Mouse (Mus musculus): ENCODE results near the gene Rhot2. TPM values are rescaled to one million over a fixed set of nuclear protein-coding genes. Genes with fewer than 3 reads are reported as not detected.

Rhot2 gene
- polyA plus RNA-seq, 1 experiment from 2014 or later: 9.1 TPM

DNA sequence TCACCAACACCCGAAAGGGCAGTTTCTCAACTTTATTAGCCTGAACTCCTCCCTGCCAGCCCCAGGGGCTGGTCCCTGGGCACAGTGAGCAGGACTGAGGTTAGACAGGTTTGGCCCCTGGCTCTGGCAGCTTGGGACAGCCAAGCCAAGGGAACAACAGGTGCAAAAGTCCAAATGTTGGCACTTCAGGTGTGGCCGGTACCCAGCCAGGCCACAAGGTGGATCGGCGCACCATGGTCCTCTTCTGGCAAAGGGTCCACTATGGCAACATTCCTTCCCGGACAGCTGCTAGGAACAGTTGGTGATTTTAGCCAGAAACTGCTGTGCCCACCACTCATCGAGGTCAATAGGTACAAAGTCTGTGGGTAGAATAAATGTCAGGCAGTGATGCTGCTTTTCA lies 19.0 kb upstream of the Rhot2 start:
- ATAC-seq (replicated peaks; ENCODE audit: low FRiP score) (no peak), DNase-seq (ENCODE audit: low spot score) (no peak)
- H3K27ac ChIP-seq (ENCODE audit: low read depth, low read length): no peak overlapping the region
- H3K4me3 ChIP-seq (ENCODE audit: low read depth, low read length): no peak overlapping the region
- peaks cover 23% of the 10 kb centered on the region for H3K4me1 ChIP-seq (replicated peaks; ENCODE audit: control insufficient read depth, insufficient read depth, low read length)
- no peak overlapping the region for H3K9ac ChIP-seq (ENCODE audit: low read length)
- 96% methylated on average over 6 of the region's 6 CpGs for WGBS
- no peaks in the 10 kb centered on the region for H3K36me3 ChIP-seq (ENCODE audit: control insufficient read depth, insufficient read depth, low read length)
- H3K9me3 ChIP-seq (ENCODE audit: control insufficient read depth, low read length): no peaks in the 10 kb centered on the region
- H3K4me2 ChIP-seq (ENCODE audit: low read depth, low read length, severe bottlenecking): no peak overlapping the region
- H3K27me3 ChIP-seq (ENCODE audit: control insufficient read depth, insufficient read depth, low read length): no peaks in the 10 kb centered on the region

DNA sequence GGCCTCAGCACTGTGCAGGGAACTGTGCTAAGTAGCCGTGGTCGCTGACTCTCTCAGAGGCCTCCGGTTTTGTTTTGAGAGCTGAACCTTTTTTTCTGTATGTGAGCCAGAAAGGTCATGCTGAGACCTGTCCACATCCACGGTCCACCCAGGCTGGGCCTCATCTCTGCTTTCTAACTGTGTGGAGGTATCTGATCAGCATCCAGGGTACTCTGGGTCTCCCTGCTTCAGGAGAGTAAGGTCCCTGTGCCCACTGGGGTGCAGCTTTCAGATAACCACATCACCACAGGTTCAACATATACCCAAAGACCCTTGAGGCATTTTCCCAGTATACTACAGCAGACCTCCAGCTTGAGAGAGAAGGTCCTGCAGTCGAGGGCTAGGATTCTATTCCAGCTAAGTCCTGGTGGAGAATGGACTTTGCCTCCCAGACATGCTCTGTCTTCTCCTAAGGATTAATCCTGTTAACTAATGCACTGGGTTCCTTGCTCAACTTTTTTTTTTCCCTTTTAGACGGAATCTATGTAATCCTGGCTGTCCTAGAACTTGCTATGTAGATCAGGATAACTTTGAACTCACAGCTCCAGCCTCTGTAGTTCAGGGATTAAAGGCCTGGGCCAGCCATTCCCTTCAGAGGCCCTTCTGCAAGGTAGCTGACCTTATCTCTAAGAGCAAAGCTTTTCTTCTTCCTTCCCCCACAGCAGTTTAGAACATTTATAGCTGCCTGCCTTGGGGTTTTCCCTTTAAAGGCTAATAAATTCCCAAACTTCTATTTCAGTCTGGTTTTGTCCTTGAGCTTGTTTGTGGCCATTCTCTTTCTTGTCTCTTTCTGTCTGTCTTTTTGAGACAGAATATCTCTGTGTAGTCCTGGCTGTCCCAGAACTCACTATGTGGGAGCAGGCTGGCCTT lies 17.3 kb upstream of the Rhot2 start:
- no peak for DNase-seq (ENCODE audit: low spot score)
- Histone ChIP-seq H3K27ac (ENCODE audit: low read depth, low read length) (peak overlapping the region; percentile 76; the same call in 1 of the 2 replicates), H3K4me2 (ENCODE audit: low read depth, low read length, severe bottlenecking) (peak overlapping the region; percentile 92), H3K9ac (ENCODE audit: low read length) (peak overlapping the region; percentile 84), H3K36me3 (ENCODE audit: control insufficient read depth, insufficient read depth, low read length) (no peaks in the 10 kb centered on the region), H3K9me3 (ENCODE audit: control insufficient read depth, low read length) (no peaks in the 10 kb centered on the region), H3K4me3 (ENCODE audit: low read depth, low read length) (peak overlapping the region; percentile 64), H3K4me1 (replicated peaks; ENCODE audit: control insufficient read depth, insufficient read depth, low read length) (peaks cover 14% of the 10 kb centered on the region), H3K27me3 (ENCODE audit: control insufficient read depth, insufficient read depth, low read length) (no peaks in the 10 kb centered on the region)
- ATAC-seq (replicated peaks; ENCODE audit: low FRiP score): peak; percentile 49; the same call in 1 of the 2 replicates
- 10% methylated on average over 6 of the region's 6 CpGs for WGBS

DNA sequence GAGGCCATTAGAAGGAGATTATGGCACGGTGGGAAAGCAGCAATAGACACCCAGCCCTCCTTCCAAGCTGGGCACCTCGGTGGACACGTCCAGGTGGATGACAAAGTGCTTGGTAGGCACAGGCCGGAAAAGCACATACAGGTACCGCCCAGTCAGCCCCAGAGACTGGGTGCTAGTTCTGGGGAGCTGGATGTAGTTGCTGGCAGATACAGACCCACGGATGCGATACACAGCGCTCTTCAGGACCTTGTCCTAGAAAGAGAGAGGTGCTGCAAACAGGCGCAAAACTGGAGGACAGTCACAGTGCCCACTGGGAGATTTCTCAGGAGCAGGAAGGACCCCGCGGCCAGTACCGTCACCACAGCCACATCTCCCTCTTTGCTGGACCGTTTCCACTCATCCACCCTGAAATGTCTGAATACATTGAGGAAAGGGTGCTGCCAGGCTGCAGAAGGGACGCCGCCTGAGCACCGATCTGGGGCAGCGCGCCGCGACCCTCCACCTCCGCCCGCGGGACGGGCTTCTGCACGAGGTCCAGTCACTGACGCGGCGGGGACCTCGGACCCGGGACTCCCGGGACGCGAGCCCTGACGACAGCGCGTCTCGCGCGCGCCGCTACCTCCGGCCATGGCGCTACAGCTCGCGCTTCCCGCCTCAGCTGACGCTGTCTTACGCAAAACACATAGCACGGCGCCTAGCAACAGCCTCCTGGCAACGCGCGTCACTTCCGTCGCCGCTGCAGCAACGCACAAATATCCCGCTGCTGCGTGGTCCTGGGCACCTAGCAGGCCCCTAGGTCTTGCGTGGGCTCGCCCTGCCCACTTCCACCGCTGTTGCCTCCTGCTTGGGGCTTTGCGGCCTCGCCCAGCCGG lies 16.4 kb upstream of the Rhot2 start, which contains the start of gene Wdr90:
Gene Wdr90 (minus strand): TSS at position 670 of the 872 bp plus-strand sequence.
- no peaks in the 10 kb centered on the region for H3K27me3 ChIP-seq (ENCODE audit: control insufficient read depth, insufficient read depth, low read length)
- no peaks in the 10 kb centered on the region for H3K36me3 ChIP-seq (ENCODE audit: control insufficient read depth, insufficient read depth, low read length)
- peak within 1 kb of the TSS; percentile 92 for H3K4me2 ChIP-seq (ENCODE audit: low read depth, low read length, severe bottlenecking)
- WGBS: 4% methylated on average over 65 of the region's 65 CpGs
- H3K4me1 ChIP-seq (replicated peaks; ENCODE audit: control insufficient read depth, insufficient read depth, low read length): peaks cover 14% of the 10 kb centered on the region
- no peaks in the 10 kb centered on the region for H3K9me3 ChIP-seq (ENCODE audit: control insufficient read depth, low read length)
- peak within 1 kb of the TSS; percentile 64 for H3K4me3 ChIP-seq (ENCODE audit: low read depth, low read length)
- H3K27ac ChIP-seq (ENCODE audit: low read depth, low read length): peak within 1 kb of the TSS; percentile 76
- ATAC-seq (replicated peaks; ENCODE audit: low FRiP score): peak; percentile 96
- DNase-seq (ENCODE audit: low spot score): peak; percentile 93
- peak within 1 kb of the TSS; percentile 84 for H3K9ac ChIP-seq (ENCODE audit: low read length)

DNA sequence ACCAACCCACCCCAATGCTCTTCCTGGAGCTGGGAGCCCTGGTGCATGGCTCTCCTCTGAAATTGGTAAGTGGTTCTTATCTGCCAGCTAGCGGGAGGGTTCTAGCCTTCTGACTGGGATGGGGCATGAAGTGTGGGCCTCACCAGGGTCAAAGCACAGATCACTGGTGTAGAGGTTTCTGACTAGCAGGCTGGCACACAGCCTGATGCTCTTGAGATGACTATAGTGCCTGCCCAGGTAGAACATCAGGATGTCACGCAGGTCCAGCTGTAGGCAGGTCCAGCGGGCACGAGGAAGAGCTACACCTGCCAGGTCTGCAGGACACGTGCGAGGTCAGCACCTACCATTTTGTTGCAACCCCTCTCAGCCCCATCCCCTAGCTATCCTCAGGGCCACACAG lies 15.6 kb upstream of the Rhot2 start:
- H3K27ac ChIP-seq (ENCODE audit: low read depth, low read length): no peak overlapping the region
- peak overlapping the region; percentile 92 for H3K4me2 ChIP-seq (ENCODE audit: low read depth, low read length, severe bottlenecking)
- no peaks in the 10 kb centered on the region for H3K9me3 ChIP-seq (ENCODE audit: control insufficient read depth, low read length)
- WGBS: 94% methylated on average over 6 of the region's 6 CpGs
- peak overlapping the region; percentile 84 for H3K9ac ChIP-seq (ENCODE audit: low read length)
- H3K4me1 ChIP-seq (replicated peaks; ENCODE audit: control insufficient read depth, insufficient read depth, low read length): peaks cover 14% of the 10 kb centered on the region
- DNase-seq (ENCODE audit: low spot score): no peak
- no peak for ATAC-seq (replicated peaks; ENCODE audit: low FRiP score)
- H3K27me3 ChIP-seq (ENCODE audit: control insufficient read depth, insufficient read depth, low read length): no peaks in the 10 kb centered on the region
- H3K36me3 ChIP-seq (ENCODE audit: control insufficient read depth, insufficient read depth, low read length): no peaks in the 10 kb centered on the region
- peak overlapping the region; percentile 64 for H3K4me3 ChIP-seq (ENCODE audit: low read depth, low read length)

DNA sequence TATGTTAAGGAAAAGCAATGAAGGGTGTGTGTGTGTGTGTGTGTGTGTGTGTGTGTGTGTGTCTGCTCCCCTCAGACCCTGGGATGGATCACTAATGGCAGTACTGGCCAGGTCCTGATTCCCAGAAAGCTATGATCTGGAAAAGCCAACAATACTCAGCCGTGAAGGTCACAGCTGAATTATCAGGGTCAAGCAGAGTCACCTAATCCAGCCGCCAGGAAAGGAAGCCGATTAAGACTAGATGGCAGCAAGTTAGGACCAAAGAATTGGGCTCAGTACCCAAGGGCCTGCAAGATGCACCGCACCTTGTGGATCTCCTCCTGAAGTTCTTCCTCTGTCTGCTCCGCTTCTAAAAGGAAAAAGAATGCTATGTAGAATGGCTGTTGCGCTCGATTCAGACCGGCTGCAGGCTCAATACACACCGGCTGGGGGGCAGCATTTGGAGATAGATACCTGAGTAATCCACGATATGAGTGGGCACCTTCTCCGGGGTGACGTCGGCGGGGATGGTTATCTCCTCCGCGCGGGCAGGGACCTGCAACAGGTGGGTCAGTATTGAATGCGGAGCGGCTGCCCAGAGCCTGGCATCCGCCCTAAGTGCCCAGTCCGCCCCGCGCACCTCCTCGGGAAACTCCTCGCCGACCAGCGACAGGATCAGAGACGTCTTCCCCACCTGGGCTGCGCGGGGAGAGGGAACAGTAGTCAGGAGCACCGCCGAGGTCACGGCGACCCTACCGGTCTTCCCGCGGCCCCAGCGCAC lies 835 bp downstream of the Rhot2 start:
- Histone ChIP-seq H3K36me3 (ENCODE audit: control insufficient read depth, insufficient read depth, low read length) (peaks cover 22% of the 10 kb centered on the region), H3K4me2 (ENCODE audit: low read depth, low read length, severe bottlenecking) (peak overlapping the region; percentile 97), H3K9ac (ENCODE audit: low read length) (peak overlapping the region; percentile 84), H3K27ac (ENCODE audit: low read depth, low read length) (peak overlapping the region; percentile 25; the same call in 1 of the 2 replicates), H3K4me1 (replicated peaks; ENCODE audit: control insufficient read depth, insufficient read depth, low read length) (peaks cover 6% of the 10 kb centered on the region), H3K27me3 (ENCODE audit: control insufficient read depth, insufficient read depth, low read length) (no peaks in the 10 kb centered on the region), H3K9me3 (ENCODE audit: control insufficient read depth, low read length) (no peaks in the 10 kb centered on the region), H3K4me3 (ENCODE audit: low read depth, low read length) (peak overlapping the region; percentile 83)
- 3% methylated on average over 38 of the region's 38 CpGs for WGBS
- ATAC-seq (replicated peaks; ENCODE audit: low FRiP score): 0 out of 2 replicates have a peak, but pooled peaks have one; percentile 4
- DNase-seq (ENCODE audit: low spot score): no peak

DNA sequence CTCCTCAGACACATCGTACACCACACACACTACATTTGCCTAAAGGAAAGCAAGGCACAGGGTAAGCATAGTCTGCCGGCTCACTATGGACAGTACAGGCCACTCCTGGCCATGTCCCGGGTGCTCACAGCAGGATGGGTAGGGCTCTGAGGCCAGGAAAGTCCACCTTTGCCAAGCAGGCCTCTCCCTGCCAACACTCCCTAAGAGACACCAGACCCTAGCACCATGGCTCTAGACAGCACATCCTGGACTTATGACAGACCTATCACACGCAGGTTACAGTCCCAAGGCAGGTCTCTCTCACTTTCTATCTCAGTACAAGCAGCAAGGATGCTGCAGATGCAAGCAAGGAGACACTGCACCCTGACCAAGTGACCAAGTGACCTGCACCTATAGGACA lies 1.5 kb downstream of the Rhot2 start:
- ATAC-seq (replicated peaks; ENCODE audit: low FRiP score) (no peak), DNase-seq (ENCODE audit: low spot score) (no peak)
- WGBS: 92% methylated on average over 4 of the region's 4 CpGs
- peaks cover 19% of the 10 kb centered on the region for H3K36me3 ChIP-seq (ENCODE audit: control insufficient read depth, insufficient read depth, low read length)
- H3K9ac ChIP-seq (ENCODE audit: low read length): no peak overlapping the region; the same call in 1 of the 2 replicates
- no peaks in the 10 kb centered on the region for H3K27me3 ChIP-seq (ENCODE audit: control insufficient read depth, insufficient read depth, low read length)
- H3K4me2 ChIP-seq (ENCODE audit: low read depth, low read length, severe bottlenecking): peak overlapping the region; percentile 97
- H3K4me3 ChIP-seq (ENCODE audit: low read depth, low read length): peak overlapping the region; percentile 83
- H3K4me1 ChIP-seq (replicated peaks; ENCODE audit: control insufficient read depth, insufficient read depth, low read length): peaks cover 6% of the 10 kb centered on the region
- no peaks in the 10 kb centered on the region for H3K9me3 ChIP-seq (ENCODE audit: control insufficient read depth, low read length)
- no peak overlapping the region for H3K27ac ChIP-seq (ENCODE audit: low read depth, low read length)

DNA sequence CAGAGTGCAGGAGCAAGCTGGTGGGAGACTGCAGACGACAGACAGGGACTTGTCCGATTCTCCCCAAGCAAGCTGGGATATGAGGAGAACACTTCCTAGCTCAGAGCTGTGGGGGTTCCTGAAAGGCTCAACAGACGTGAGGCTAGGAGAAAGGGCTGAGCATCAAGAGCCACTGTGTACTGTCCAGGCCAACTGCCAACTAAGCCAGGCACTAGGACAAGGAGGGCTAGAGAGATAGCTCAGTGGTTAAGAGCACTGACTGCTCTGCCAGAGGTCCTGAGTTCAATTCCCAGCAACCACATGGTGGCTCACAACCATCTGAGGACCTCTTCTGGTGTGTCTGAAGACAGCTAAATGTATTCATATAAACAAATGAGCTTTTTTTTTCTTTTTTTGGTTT lies 2.1 kb downstream of the Rhot2 start:
- DNase-seq (ENCODE audit: low spot score) (no peak), ATAC-seq (replicated peaks; ENCODE audit: low FRiP score) (no peak)
- Histone ChIP-seq H3K9ac (ENCODE audit: low read length) (no peak overlapping the region), H3K27me3 (ENCODE audit: control insufficient read depth, insufficient read depth, low read length) (no peaks in the 10 kb centered on the region), H3K36me3 (ENCODE audit: control insufficient read depth, insufficient read depth, low read length) (peaks cover 19% of the 10 kb centered on the region), H3K4me1 (replicated peaks; ENCODE audit: control insufficient read depth, insufficient read depth, low read length) (peaks cover 7% of the 10 kb centered on the region), H3K4me2 (ENCODE audit: low read depth, low read length, severe bottlenecking) (no peak overlapping the region), H3K9me3 (ENCODE audit: control insufficient read depth, low read length) (no peaks in the 10 kb centered on the region), H3K27ac (ENCODE audit: low read depth, low read length) (no peak overlapping the region), H3K4me3 (ENCODE audit: low read depth, low read length) (no peak overlapping the region)
- 81% methylated on average over 3 of the region's 3 CpGs for WGBS
